In the genomic region with DNA sequence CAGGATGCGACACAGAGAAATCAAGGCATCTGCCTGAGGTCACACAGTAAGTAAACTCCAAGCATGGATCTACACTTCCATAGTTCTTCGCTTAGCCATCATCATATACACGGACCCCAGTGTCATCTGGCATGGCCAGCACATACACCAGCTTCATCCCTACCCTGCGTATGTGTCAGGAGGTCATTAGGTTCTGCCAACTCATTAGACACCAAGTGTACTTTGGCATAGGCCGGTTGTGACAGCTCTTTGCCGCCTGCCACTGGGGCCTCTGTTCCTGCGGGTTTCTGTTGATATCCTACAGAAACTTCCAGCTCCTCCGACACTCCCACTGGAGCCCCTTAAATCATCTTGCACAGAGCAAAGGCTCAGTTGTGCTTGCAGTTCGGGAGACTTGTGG, we compare ENCODE assay signal across 17 mouse cellular contexts.
"Had no signal": no experiment of that assay in that cellular context is flagged by ENCODE, and none has a peak within 500 bp of the region (broad histone marks: within the 10 kb centered on the region; RNA-seq: fewer than 3 reads in every experiment).

No protein-coding gene starts in this region.

- H3K9ac ChIP-seq: neural tube, embryonic 12.5 days; neural tube, embryonic 13.5 days; neural tube, embryonic 15.5 days; stomach, embryonic 15.5 days had no signal

- H3K27ac ChIP-seq: neural tube, embryonic 12.5 days; neural tube, embryonic 13.5 days; neural tube, embryonic 15.5 days; stomach, embryonic 15.5 days; stomach, postnatal 0 days had no signal

- H3K4me3 ChIP-seq: neural tube, embryonic 12.5 days; neural tube, embryonic 13.5 days; neural tube, embryonic 15.5 days; stomach, embryonic 15.5 days had no signal

- H3K4me2 ChIP-seq: neural tube, embryonic 12.5 days; neural tube, embryonic 13.5 days; neural tube, embryonic 15.5 days; stomach, embryonic 15.5 days had no signal

- H3K9me3 ChIP-seq: neural tube, embryonic 12.5 days; neural tube, embryonic 13.5 days; neural tube, embryonic 15.5 days; stomach, embryonic 15.5 days had no signal

- H3K36me3 ChIP-seq: neural tube, embryonic 12.5 days; neural tube, embryonic 13.5 days; neural tube, embryonic 15.5 days; stomach, embryonic 15.5 days had no signal

- DNase-seq: retina, postnatal 1 day; right cerebral cortex, adult 18-20 months; right cerebral cortex, postnatal 14 days; right cerebral cortex, postnatal 25 days; right cerebral cortex, postnatal 4 days; spleen, adult 18-20 months; thymus, adult 18-20 months; thymus, adult 2 months; thymus, postnatal 14 days; thymus, postnatal 25 days; thymus, postnatal 36 days; thymus, postnatal 4 days had no signal
